Mouse (Mus musculus) bone marrow macrophage, adult 2 months (primary cell): Measurements from ENCODE around the gene Rsph9. TPM values are rescaled to one million over a fixed set of nuclear protein-coding genes. Genes with fewer than 3 reads are reported as not detected.

Source experiments
- H3K27ac ChIP-seq: 2 replicates; pipeline ENCODE4 v1.5.1; 2012; ENCODE audit warnings: low read depth, low read length; ENCODE audit not compliant: insufficient read depth
- H3K4me1 ChIP-seq: 2 replicates; pipeline ENCODE4 v1.6.1; 2012; ENCODE audit warnings: low read length; ENCODE audit not compliant: control insufficient read depth, insufficient read depth
- H3K4me3 ChIP-seq: 2 replicates; pipeline ENCODE4 v1.5.1; 2012; ENCODE audit warnings: mild to moderate bottlenecking, low read length, moderate library complexity; ENCODE audit not compliant: insufficient read depth
- CTCF ChIP-seq: IDR thresholded peaks from 2 replicates; pipeline ENCODE4 v1.5.1; 2012; ENCODE audit warnings: low read depth, mild to moderate bottlenecking, low read length, moderate library complexity
- POLR2A ChIP-seq: IDR thresholded peaks from 2 replicates; pipeline ENCODE4 v1.6.1; 2012; ENCODE audit warnings: mild to moderate bottlenecking, low read depth, low read length, borderline replicate concordance
- polyA plus RNA-seq: library from polyadenylated mRNA; stranded (reverse); fragments of >200 nt; gene quantifications from 2 replicates; pipeline ENCODE4 v1.2.4, GENCODE M21; 2012; ENCODE audit not compliant: missing spikeins, insufficient read depth, insufficient read length

Gene Rsph9
- polyA plus RNA-seq, 1 experiment: 8.6 TPM

- H3K4me3 ChIP-seq: no peak overlapping the region
Measured at GRCm38 (mm10) chr17:46154336-46154735, 10.3 kb upstream of the Rsph9 start.

DNA sequence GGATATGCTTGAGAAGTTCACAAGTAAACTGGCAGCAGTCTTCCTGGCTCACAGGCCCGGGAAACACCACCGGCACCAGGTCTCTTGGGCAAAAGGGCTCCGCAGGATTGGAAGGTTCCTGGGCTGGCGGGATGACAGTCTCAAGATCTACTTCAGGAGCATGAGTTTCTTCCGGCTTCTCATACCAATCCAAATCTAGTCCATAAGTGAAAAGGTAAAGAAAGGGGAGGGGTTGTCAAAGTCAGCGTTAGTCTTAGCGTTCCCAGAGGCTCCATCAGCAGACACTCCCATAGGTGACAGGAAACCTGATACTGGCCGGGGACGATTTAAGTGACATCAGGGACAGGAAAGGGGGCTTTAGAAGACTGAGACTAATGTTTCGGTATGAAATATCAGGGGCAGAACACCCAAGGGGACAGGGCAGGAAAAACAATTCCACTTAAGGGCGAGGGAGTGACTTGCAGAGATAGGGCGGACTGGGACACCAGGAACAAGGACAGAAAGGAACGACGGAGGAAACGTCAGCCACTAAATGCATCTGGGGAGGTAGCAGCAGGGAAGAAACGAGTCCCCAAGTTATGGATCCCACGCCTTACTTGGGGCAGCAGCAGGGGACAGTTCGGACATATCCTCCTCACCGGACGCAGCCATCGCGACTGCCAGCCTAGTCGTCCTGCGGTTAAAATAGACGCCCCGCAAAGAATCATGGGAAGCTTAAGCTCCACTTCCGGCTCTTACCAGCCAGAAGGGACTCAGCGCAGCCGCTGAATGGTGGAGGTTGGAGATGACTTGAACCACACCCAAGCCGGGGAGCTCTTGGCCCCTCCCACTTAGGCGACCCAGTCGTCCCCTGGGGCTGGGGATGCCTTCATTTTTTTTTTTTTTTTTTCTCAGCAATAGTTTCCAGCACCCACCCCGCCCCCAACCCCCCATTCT is 9.1 kb upstream of the Rsph9 start, which contains the start of gene Mad2l1bp:
Gene Mad2l1bp, minus strand, starts transcription at position 707 of the 936 bp plus-strand sequence.
- H3K4me3 ChIP-seq: peak within 1 kb of the TSS; percentile 90
- TF ChIP-seq CTCF (no peak), POLR2A (peak; percentile 96)
- H3K27ac ChIP-seq: peak within 1 kb of the TSS; percentile 31; the same call in 1 of the 2 replicates
- peaks cover 6% of the 10 kb centered on the region; the same call in 1 of the 2 replicates for H3K4me1 ChIP-seq

More at GRCm38 (mm10) chr17:46154336-46154735, 10.3 kb upstream of the Rsph9 start:
- peaks cover 10% of the 10 kb centered on the region; the same call in 1 of the 2 replicates for H3K4me1 ChIP-seq
- H3K27ac ChIP-seq: no peak overlapping the region
- no peak for TF ChIP-seq CTCF
- no peak for TF ChIP-seq POLR2A

GRCm38 (mm10) chr17:46139872-46140271 is 4.1 kb downstream of the Rsph9 start:
- no peak for TF ChIP-seq CTCF
- no peak for TF ChIP-seq POLR2A
- peak overlapping the region; percentile 52 for H3K27ac ChIP-seq
- H3K4me3 ChIP-seq: no peak overlapping the region
- peaks cover 14% of the 10 kb centered on the region for H3K4me1 ChIP-seq

DNA sequence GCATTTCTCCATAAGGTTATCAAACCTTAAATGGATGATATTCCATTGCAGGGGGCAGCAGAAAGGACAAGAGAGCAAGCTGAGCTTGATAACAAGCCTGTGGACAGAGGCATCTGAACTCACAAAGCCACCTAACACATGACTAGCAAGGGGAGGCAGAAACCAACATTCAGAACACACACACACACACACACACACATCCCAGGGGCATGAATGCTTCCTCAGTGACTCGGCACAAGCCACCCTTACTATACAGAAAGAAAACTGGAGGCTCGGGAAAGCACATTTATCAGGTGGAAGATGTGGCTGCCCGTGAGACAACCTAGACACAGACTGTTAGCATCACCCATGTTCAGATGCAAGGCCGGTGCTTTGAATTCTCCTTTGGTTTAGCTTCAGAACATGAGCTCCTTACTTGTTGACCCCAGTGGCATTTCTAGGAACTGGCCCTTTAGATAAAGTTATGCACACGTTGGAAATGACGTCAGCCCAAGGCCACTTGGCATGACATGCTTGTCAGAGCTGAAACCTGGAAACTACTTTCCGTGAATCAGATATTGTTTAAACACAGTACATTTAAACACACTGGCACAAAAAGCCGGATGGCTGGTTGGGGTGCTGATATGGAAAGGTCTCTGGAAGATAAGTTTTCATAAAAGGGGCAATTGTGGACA is 5.3 kb downstream of the Rsph9 start:
- Histone ChIP-seq H3K4me1 (peaks cover 8% of the 10 kb centered on the region), H3K4me3 (no peak overlapping the region), H3K27ac (no peak overlapping the region)
- TF ChIP-seq CTCF (no peak), POLR2A (no peak)

DNA sequence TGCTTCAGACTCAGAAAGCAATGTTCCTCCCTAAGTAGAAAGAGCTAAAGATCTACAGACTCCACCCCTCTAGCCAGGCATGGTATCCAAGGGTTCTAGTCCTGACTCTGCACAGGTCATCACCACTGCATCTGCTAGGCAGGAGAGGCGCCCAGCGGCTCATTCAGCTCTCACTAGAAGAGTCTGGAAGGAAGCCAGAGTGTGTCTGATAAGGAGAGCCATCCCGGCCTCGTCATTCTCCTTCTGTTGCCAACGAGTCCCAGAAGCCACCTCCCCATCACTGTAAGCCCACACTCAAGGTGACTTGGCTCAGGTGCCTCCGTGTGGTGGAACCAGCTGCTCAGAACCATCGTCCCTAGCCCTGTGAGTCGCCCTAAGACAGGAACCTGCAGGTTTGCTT is 11.2 kb downstream of the Rsph9 start:
- Histone ChIP-seq H3K4me3 (no peak overlapping the region), H3K27ac (no peak overlapping the region), H3K4me1 (no peaks in the 10 kb centered on the region)
- TF ChIP-seq CTCF: no peak
- TF ChIP-seq POLR2A: no peak

DNA sequence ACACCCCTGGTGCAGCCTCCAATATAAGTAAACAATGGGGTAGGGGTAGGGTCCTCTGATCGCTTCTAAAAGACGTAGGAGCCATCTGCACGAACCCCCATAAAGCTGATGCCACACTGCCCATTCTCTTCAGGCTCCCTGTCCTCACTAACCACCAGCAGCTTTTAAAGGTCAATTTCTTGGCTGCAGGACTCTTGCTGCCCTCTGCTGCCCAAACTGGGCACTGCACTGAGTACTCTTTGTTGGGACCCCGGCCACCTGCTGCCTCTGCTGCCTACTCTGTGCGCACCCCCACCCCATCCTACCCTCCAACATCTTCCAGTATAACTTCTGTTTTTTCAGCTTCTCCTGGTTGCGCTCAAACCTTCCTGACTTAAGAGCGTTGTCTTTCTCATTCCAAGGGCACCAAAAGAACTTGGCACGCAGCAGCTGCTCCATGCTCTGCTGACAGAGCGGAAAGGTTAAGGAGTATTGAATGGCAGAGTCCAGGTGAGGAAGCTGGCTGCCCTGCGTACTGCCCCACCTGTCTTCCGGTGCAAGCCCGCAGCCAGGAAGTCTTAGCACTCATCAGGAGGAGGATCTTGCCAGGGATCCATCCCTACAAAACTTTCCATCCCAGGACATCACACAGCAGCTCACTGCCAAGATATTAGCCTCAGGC is 11.8 kb downstream of the Rsph9 start:
- Histone ChIP-seq H3K4me1 (no peaks in the 10 kb centered on the region), H3K4me3 (no peak overlapping the region)
- TF ChIP-seq POLR2A (no peak), CTCF (peak; percentile 75)

GRCm38 (mm10) chr17:46129741-46130498 is 14.1 kb downstream of the Rsph9 start:
- Histone ChIP-seq H3K4me1 (no peaks in the 10 kb centered on the region), H3K27ac (no peak overlapping the region), H3K4me3 (no peak overlapping the region)
- TF ChIP-seq POLR2A: no peak
- TF ChIP-seq CTCF: no peak

More for the DNA sequence above, 11.8 kb downstream of the Rsph9 start:
- H3K27ac ChIP-seq: no peak overlapping the region

DNA sequence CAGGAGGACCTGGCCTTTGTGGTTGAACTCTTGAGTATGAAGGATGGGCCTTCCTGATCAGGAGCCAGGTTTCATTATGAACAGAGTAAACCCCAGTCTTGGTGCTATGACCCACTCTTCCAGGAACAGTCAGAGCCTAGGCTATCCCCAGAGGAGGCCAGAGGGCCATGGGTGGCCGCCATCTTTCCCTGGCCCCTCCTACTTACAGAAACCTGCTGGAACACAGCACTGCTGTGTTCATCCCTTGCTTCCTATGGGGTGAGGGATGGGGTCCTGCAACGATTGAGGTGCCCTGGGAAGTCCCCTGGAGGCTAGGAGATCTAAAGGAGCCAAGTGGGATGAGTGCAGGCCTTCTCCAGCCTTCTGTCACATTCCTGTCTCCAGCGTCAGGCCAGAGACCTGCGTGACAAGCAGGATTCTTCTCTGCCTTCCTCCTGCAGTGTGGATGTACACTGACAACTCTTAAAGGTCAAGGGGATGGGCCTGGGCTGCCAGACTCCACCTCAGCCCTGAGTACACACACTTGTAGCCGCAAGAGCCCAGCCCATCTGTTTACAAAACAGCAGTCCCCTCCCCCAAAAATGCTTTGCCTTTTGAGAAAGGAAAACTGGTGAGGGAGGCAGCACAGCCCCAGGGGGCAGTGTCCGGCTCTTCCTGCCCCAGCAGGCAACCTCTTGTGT is 16.1 kb downstream of the Rsph9 start:
- no peak overlapping the region for H3K27ac ChIP-seq
- no peak for TF ChIP-seq POLR2A
- TF ChIP-seq CTCF: no peak
- no peaks in the 10 kb centered on the region for H3K4me1 ChIP-seq
- H3K4me3 ChIP-seq: no peak overlapping the region
